Mouse (Mus musculus) hindbrain, embryonic 13.5 days (tissue): ENCODE results near the gene Plp2. TPM values are rescaled to one million over a fixed set of nuclear protein-coding genes. Genes with fewer than 3 reads are reported as not detected.

Experiments used
- ATAC-seq: fragments of 200-750 bp; cut with Nextera tagmentation; 2 replicates; pipeline ENCODE4 v1.8.0; 2017; ENCODE audit warnings: moderate TSS enrichment; ENCODE audit not compliant: low FRiP score
- H3K27ac ChIP-seq: fragments of 300-500 bp; sonication (generic); 2 replicates; pipeline ENCODE4 v1.5.1; 2015; ENCODE audit warnings: inconsistent platforms, mild to moderate bottlenecking, moderate library complexity
- H3K27me3 ChIP-seq: fragments of 300-500 bp; sonication (generic); 2 replicates; pipeline ENCODE4 v1.6.1; 2015; ENCODE audit warnings: mild to moderate bottlenecking, inconsistent platforms
- H3K36me3 ChIP-seq: fragments of 300-500 bp; sonication (generic); 2 replicates; pipeline ENCODE4 v1.6.1; 2015; ENCODE audit warnings: mild to moderate bottlenecking, inconsistent platforms
- H3K4me1 ChIP-seq: fragments of 300-500 bp; sonication (generic); replicated peaks from 2 replicates; pipeline ENCODE4 v1.6.1; 2015; ENCODE audit warnings: inconsistent platforms
- H3K4me2 ChIP-seq: fragments of 300-500 bp; sonication (generic); 2 replicates; pipeline ENCODE4 v1.6.1; 2015; ENCODE audit warnings: inconsistent platforms, mild to moderate bottlenecking, moderate library complexity
- H3K4me3 ChIP-seq: fragments of 300-500 bp; sonication (generic); 2 replicates; pipeline ENCODE4 v1.5.1; 2015; ENCODE audit warnings: mild to moderate bottlenecking, inconsistent platforms
- H3K9ac ChIP-seq: fragments of 300-500 bp; sonication (generic); 2 replicates; pipeline ENCODE4 v1.6.1; 2015; ENCODE audit warnings: mild to moderate bottlenecking, inconsistent platforms
- H3K9me3 ChIP-seq: fragments of 300-500 bp; sonication (generic); 2 replicates; pipeline ENCODE4 v1.6.1; 2016; ENCODE audit warnings: inconsistent platforms
- WGBS: fragments of 180-500 bp; shearing (Covaris S2); methylation state at CpG from one replicate; pipeline ENCODE4 v1.1.7; 2015; 5-methylcytosine and 5-hydroxymethylcytosine counted together
- polyA plus RNA-seq: library from polyadenylated mRNA; unstranded; fragments of >200 nt; fragmentation: Nextera tagmentation; extraction: Ambion mirVana; gene quantifications from 2 replicates; pipeline ENCODE4 v1.2.1, GENCODE M21; 2015

Plp2 gene
- polyA plus RNA-seq, 1 experiment from 2014 or later: 23.8 TPM

- Histone ChIP-seq H3K36me3 (no peaks in the 10 kb centered on the region), H3K27ac (no peak overlapping the region), H3K9ac (no peak overlapping the region), H3K27me3 (no peaks in the 10 kb centered on the region), H3K9me3 (no peaks in the 10 kb centered on the region), H3K4me2 (peak overlapping the region; percentile 47), H3K4me3 (no peak overlapping the region), H3K4me1 (no peaks in the 10 kb centered on the region)
- 0 out of 2 replicates have a peak, but pooled peaks have one; percentile 13 for ATAC-seq
- WGBS: 24% methylated on average over 13 of the region's 15 CpGs
Measured at GRCm38 (mm10) chrX:7658031-7658784, 13.0 kb downstream of the Plp2 start.

DNA sequence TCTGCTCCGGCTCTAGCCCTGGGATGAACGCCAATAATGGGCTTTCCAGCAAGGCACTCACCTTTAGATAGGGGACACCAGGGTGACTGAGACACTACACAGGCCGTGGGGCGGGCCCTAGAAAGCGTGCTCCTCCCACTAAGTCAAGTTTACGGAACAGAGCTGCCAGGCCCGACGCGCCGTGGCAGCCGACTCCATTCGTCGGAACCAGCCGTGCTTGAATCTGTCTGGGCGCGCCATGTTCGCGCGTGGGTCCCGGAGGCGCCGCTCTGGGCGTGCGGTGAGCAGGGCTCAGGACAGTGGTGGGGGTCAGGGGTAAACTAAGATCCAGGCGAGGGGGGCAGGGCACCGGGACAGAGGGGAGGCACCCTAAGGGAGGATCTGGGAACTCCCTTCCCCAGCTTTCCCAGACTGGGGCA lies 14.0 kb downstream of the Plp2 start, which contains the start of gene Prickle3:
Gene Prickle3 (plus strand): TSS at position 40 of the 419 bp plus-strand sequence.
- no peak within 1 kb of the TSS for H3K27ac ChIP-seq
- no peaks in the 10 kb centered on the region for H3K27me3 ChIP-seq
- H3K36me3 ChIP-seq: peaks cover 7% of the 10 kb centered on the region; the same call in 1 of the 2 replicates
- H3K9me3 ChIP-seq: no peaks in the 10 kb centered on the region
- H3K4me2 ChIP-seq: peak within 1 kb of the TSS; percentile 47
- H3K9ac ChIP-seq: no peak within 1 kb of the TSS
- peak; percentile 46; the same call in 1 of the 2 replicates for ATAC-seq
- WGBS: 23% methylated on average over 26 of the region's 26 CpGs
- H3K4me3 ChIP-seq: peak within 1 kb of the TSS; percentile 30
- no peaks in the 10 kb centered on the region for H3K4me1 ChIP-seq

- peak; percentile 96 for ATAC-seq
- Histone ChIP-seq H3K4me3 (peak overlapping the region; percentile 31), H3K36me3 (peaks cover 30% of the 10 kb centered on the region; the same call in 1 of the 2 replicates), H3K9ac (peak overlapping the region; percentile 65), H3K27ac (peak overlapping the region; percentile 81), H3K4me2 (peak overlapping the region; percentile 50), H3K4me1 (peaks cover 6% of the 10 kb centered on the region), H3K9me3 (no peaks in the 10 kb centered on the region), H3K27me3 (no peaks in the 10 kb centered on the region)
- 14% methylated on average over 22 of the region's 25 CpGs for WGBS
Measured at GRCm38 (mm10) chrX:7648671-7649304, 22.4 kb downstream of the Plp2 start.

DNA sequence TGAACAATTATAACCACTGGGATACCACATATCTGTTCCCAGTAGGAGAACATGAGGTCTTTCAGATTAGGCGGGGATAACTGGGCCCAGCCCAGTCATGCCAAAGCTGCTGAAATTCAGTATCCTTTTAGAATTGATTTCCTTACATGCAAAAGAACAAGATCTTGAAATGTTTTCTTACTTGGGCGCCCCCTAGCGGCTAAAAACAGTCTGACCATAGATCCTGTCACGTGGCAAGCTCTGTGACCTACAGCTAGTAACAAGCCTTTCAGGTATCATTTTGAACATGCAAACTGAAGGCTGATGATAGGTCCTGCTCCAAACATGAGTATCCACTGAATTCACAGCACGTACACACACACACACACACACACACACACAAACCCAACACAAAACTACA lies 25.8 kb downstream of the Plp2 start:
- ATAC-seq: no peak
- Histone ChIP-seq H3K9me3 (no peaks in the 10 kb centered on the region), H3K36me3 (peaks cover 13% of the 10 kb centered on the region; the same call in 1 of the 2 replicates), H3K4me1 (peaks cover 11% of the 10 kb centered on the region), H3K4me2 (no peak overlapping the region), H3K9ac (no peak overlapping the region), H3K27me3 (no peaks in the 10 kb centered on the region), H3K27ac (no peak overlapping the region), H3K4me3 (no peak overlapping the region)
- WGBS: 22% methylated on average over 5 of the region's 5 CpGs

- Histone ChIP-seq H3K27ac (no peak overlapping the region), H3K27me3 (no peaks in the 10 kb centered on the region), H3K36me3 (peaks cover 6% of the 10 kb centered on the region; the same call in 1 of the 2 replicates), H3K9ac (peak overlapping the region; percentile 53; the same call in 1 of the 2 replicates), H3K9me3 (no peaks in the 10 kb centered on the region), H3K4me2 (peak overlapping the region; percentile 62), H3K4me3 (peak overlapping the region; percentile 51), H3K4me1 (peaks cover 5% of the 10 kb centered on the region)
- no peak; the same call in 1 of the 2 replicates for ATAC-seq
- WGBS: 37% methylated on average over 12 of the region's 12 CpGs
Measured at GRCm38 (mm10) chrX:7640785-7641184, 30.4 kb downstream of the Plp2 start.

DNA sequence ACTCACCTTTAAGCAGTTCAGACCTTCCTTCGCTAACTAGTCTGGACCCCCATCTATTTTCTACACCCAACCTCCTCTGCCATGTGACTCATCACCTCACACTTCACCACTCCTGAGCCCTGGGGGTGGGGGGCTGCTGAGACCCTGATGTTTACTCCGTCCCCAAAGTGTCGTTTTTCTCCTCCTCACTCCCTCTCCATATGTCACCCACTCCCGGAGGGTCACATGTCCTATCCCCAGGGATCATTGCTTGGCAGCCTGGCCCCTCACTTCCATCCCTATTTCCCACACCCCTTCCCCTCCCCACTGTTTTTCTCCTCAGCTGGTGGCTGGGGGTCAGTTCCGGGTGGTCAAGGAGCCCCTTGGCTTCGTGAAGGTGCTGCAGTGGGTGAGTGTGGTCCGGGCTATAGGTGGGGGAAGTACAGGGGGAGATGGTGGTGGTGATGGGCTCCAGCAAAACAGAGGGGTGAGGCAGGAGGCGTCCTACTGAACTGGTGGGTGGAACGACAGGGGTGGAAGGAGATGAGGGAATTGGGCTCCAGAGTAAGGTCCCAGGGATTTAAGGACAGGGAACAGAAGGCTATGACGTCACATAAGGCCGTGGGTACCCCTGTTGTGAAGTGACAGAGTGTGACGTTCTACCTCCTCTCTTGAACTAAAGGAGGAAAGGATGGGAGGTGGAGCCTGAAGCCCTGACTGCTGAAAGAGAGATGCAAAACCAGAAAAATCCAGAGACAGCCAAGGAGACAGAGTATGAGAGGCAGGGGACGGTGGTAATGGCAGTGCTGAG lies 31.5 kb downstream of the Plp2 start:
- Histone ChIP-seq H3K36me3 (peaks cover 1% of the 10 kb centered on the region; the same call in 1 of the 2 replicates), H3K4me3 (peak overlapping the region; percentile 51), H3K9me3 (no peaks in the 10 kb centered on the region), H3K27ac (peak overlapping the region; percentile 91), H3K4me2 (peak overlapping the region; percentile 62), H3K27me3 (no peaks in the 10 kb centered on the region), H3K4me1 (peaks cover 5% of the 10 kb centered on the region), H3K9ac (peak overlapping the region; percentile 78)
- WGBS: 26% methylated on average over 13 of the region's 13 CpGs
- ATAC-seq: peak; percentile 51

DNA sequence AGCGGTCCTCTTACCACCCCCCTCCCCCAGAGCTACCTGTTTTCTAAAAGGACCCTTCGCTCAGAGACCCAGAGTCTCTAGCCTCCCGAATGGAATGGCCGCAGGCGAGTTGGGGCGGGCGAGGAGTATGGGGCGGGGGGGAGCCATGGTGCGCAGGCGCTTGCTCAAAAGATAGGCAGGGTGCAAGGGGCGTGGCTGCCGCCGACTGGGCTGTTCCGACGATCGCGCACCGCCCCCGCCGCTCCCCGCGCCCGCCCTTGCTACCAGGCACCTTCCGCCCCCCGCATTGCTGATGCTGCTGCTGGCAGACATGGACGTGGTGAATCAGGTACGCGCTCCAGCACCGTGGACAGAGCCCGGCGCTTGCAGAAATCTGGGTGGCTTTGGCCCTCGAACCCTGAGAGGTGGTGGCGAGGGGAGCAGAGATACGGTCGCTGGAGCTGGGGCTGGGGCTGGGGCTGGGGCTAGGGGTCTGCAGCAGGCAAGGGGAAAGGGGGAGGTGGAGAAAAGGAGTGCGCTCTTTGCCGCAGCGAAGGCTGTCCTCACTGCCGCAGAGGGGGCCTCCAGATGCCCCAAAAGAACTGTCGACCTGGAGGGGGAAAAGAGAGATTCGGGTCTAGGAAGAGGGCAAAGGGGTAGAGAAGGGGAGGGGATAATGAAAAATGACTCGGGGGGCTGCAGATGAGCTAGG lies 32.6 kb downstream of the Plp2 start, which contains the start of gene Syp:
Gene Syp (plus strand): TSS at position 71 of the 691 bp plus-strand sequence.
- Histone ChIP-seq H3K4me2 (peak within 1 kb of the TSS; percentile 62), H3K36me3 (no peaks in the 10 kb centered on the region), H3K27ac (peak within 1 kb of the TSS; percentile 91), H3K27me3 (no peaks in the 10 kb centered on the region), H3K4me3 (peak within 1 kb of the TSS; percentile 51), H3K4me1 (peaks cover 5% of the 10 kb centered on the region), H3K9ac (peak within 1 kb of the TSS; percentile 78), H3K9me3 (no peaks in the 10 kb centered on the region)
- ATAC-seq: peak; percentile 76
- 14% methylated on average over 42 of the region's 42 CpGs for WGBS

DNA sequence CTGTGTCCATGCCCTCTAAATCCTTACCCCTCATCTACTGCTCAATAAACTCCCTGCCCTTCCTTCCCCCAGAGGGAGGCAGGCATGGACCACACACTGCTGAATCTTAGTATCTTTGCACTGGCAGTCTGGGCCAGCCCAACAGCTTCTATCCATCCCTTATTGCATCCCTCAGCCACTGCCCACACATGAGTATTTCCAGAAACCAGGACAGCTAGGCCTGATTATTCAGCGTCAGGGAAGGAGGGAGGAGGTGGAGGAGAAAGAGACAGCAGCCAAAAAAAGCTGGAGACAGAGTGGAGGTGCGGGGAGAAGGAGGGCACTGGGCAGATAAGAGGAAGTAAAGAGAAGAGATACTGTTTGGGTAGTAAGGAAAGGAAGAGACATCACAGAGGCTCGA lies 36.1 kb downstream of the Plp2 start:
- H3K36me3 ChIP-seq: no peaks in the 10 kb centered on the region
- no peak overlapping the region for H3K4me3 ChIP-seq
- H3K9ac ChIP-seq: no peak overlapping the region
- 72% methylated on average over 3 of the region's 3 CpGs for WGBS
- H3K9me3 ChIP-seq: no peaks in the 10 kb centered on the region
- no peak overlapping the region for H3K4me2 ChIP-seq
- no peaks in the 10 kb centered on the region for H3K4me1 ChIP-seq
- H3K27ac ChIP-seq: no peak overlapping the region
- no peak for ATAC-seq
- H3K27me3 ChIP-seq: no peaks in the 10 kb centered on the region

GRCm38 (mm10) chrX:7632560-7632959 lies 38.6 kb downstream of the Plp2 start:
- no peak for ATAC-seq
- H3K4me1 ChIP-seq: no peaks in the 10 kb centered on the region
- no peak overlapping the region for H3K27ac ChIP-seq
- WGBS: 87% methylated on average over 6 of the region's 6 CpGs
- H3K4me3 ChIP-seq: no peak overlapping the region
- H3K9me3 ChIP-seq: no peaks in the 10 kb centered on the region
- no peaks in the 10 kb centered on the region for H3K36me3 ChIP-seq
- H3K4me2 ChIP-seq: no peak overlapping the region
- no peaks in the 10 kb centered on the region for H3K27me3 ChIP-seq
- H3K9ac ChIP-seq: no peak overlapping the region
